Mouse (Mus musculus) midbrain, embryonic 16.5 days (tissue): Measurements from ENCODE around the gene Uts2r. TPM values are rescaled to one million over a fixed set of nuclear protein-coding genes. Genes with fewer than 3 reads are reported as not detected.

Experiments used
- ATAC-seq: fragments of 200-750 bp; cut with Nextera tagmentation; 2 replicates; pipeline ENCODE4 v1.8.0; 2017; ENCODE audit warnings: moderate TSS enrichment
- H3K27ac ChIP-seq: fragments of 300-500 bp; sonication (generic); 2 replicates; pipeline ENCODE4 v1.5.1; 2014; ENCODE audit warnings: mild to moderate bottlenecking, low read length, mixed read lengths
- H3K27me3 ChIP-seq: fragments of 300-500 bp; sonication (generic); 2 replicates; pipeline ENCODE4 v1.6.1; 2014; ENCODE audit warnings: low read depth, low read length, mixed read lengths; ENCODE audit not compliant: control insufficient read depth, insufficient read depth
- H3K36me3 ChIP-seq: fragments of 300-500 bp; sonication (generic); 2 replicates; pipeline ENCODE4 v1.6.1; 2014; ENCODE audit warnings: mild to moderate bottlenecking, low read length, moderate library complexity, mixed read lengths; ENCODE audit not compliant: control insufficient read depth, insufficient read depth
- H3K4me1 ChIP-seq: fragments of 300-500 bp; sonication (generic); 2 replicates; pipeline ENCODE4 v1.6.1; 2014; ENCODE audit warnings: mild to moderate bottlenecking, low read length, mixed read lengths; ENCODE audit not compliant: control insufficient read depth, insufficient read depth
- H3K4me2 ChIP-seq: fragments of 300-500 bp; sonication (generic); 2 replicates; pipeline ENCODE4 v1.6.1; 2014; ENCODE audit warnings: mild to moderate bottlenecking, low read length, mixed read lengths
- H3K4me3 ChIP-seq: fragments of 300-500 bp; sonication (generic); 2 replicates; pipeline ENCODE4 v1.5.1; 2014; ENCODE audit warnings: low read depth, mild to moderate bottlenecking, low read length, moderate library complexity, mixed read lengths
- H3K9ac ChIP-seq: fragments of 300-500 bp; sonication (generic); 2 replicates; pipeline ENCODE4 v1.6.1; 2014; ENCODE audit warnings: low read depth, low read length, mixed read lengths
- H3K9me3 ChIP-seq: fragments of 300-500 bp; sonication (generic); replicated peaks from 2 replicates; pipeline ENCODE4 v1.6.1; 2014; ENCODE audit warnings: mild to moderate bottlenecking, low read length, mixed read lengths; ENCODE audit not compliant: control insufficient read depth, poor library complexity, severe bottlenecking
- WGBS: fragments of 180-500 bp; shearing (Covaris S2); extraction: QIAGEN DNeasy Blood & Tissue Kit; methylation state at CpG from one replicate; pipeline ENCODE4 v1.1.7; 2014; 5-methylcytosine and 5-hydroxymethylcytosine counted together
- polyA plus RNA-seq: library from polyadenylated mRNA; unstranded; fragments of >200 nt; fragmentation: Nextera tagmentation; extraction: Ambion mirVana; gene quantifications from 2 replicates; pipeline ENCODE4 v1.2.1, GENCODE M21; 2015

Gene Uts2r
- polyA plus RNA-seq, 1 experiment from 2014 or later = 1.1 TPM

DNA sequence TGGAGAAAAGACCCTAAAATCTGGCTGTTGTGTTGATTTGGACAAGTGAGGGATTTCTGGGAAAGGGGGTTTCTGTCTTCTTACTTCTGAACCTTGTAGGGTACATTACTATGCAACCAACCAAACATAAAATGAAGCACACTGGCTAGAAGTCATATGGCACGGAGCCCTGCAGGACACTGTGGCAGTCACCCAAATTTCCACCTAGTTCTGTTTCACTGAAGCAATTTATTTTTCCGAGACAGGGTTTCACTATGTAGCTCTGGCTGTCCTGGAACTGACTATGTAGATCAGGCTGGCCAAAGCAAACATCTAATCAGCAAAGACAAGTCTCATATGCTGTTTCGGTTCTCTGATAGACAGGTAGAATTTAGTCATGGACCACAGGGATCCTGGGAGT lies 29.6 kb downstream of the Uts2r start:
- Histone ChIP-seq H3K9ac (no peak overlapping the region), H3K4me3 (no peak overlapping the region), H3K27ac (no peak overlapping the region), H3K36me3 (0 out of 2 replicates have a peak, but pooled peaks cover 2% of the 10 kb centered on the region), H3K27me3 (no peaks in the 10 kb centered on the region), H3K4me2 (no peak overlapping the region), H3K9me3 (no peaks in the 10 kb centered on the region), H3K4me1 (no peaks in the 10 kb centered on the region)
- 89% methylated on average over 3 of the region's 3 CpGs for WGBS
- no peak for ATAC-seq

DNA sequence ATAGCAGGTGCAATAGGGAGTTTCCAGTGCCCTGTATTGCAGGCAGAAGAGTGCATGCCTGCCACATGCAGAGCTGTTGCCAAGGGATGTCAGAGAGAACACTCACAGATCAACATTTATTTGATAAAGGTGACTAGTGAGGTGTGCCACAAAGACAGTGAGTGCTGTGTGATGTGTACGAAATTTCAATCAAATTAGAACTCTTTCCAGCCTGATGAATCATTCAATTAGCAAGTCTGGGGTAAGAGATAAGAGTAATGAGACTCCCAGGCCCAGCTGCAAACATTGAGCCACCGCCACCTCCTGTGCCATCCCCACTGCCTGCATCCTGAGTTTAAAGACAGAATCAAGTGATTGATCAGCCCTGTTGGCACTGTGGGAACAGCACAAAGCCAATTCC lies 32.7 kb downstream of the Uts2r start:
- no peak for ATAC-seq
- no peaks in the 10 kb centered on the region for H3K9me3 ChIP-seq
- H3K4me3 ChIP-seq = no peak overlapping the region
- H3K4me2 ChIP-seq = no peak overlapping the region
- H3K4me1 ChIP-seq = no peaks in the 10 kb centered on the region
- H3K27ac ChIP-seq = no peak overlapping the region
- 76% methylated on average over 2 of the region's 2 CpGs for WGBS
- no peak overlapping the region for H3K9ac ChIP-seq
- peaks cover 8% of the 10 kb centered on the region; the same call in 1 of the 2 replicates for H3K36me3 ChIP-seq
- no peaks in the 10 kb centered on the region for H3K27me3 ChIP-seq

GRCm38 (mm10) chr11:121193415-121193814 lies 33.3 kb downstream of the Uts2r start:
- 84% methylated on average over 3 of the region's 3 CpGs for WGBS
- Histone ChIP-seq H3K36me3 (peaks cover 8% of the 10 kb centered on the region; the same call in 1 of the 2 replicates), H3K9me3 (no peaks in the 10 kb centered on the region), H3K4me2 (no peak overlapping the region), H3K4me1 (no peaks in the 10 kb centered on the region), H3K4me3 (no peak overlapping the region), H3K27ac (no peak overlapping the region), H3K9ac (no peak overlapping the region), H3K27me3 (no peaks in the 10 kb centered on the region)
- ATAC-seq = no peak

- Histone ChIP-seq H3K27ac (no peak overlapping the region), H3K9ac (no peak overlapping the region), H3K4me3 (no peak overlapping the region), H3K27me3 (no peaks in the 10 kb centered on the region), H3K36me3 (peaks cover 5% of the 10 kb centered on the region; the same call in 1 of the 2 replicates), H3K4me1 (peaks cover 6% of the 10 kb centered on the region; the same call in 1 of the 2 replicates), H3K4me2 (no peak overlapping the region), H3K9me3 (no peaks in the 10 kb centered on the region)
- WGBS = 66% methylated on average over 2 of the region's 2 CpGs
- ATAC-seq = no peak
Measured at GRCm38 (mm10) chr11:121198622-121199021, 38.6 kb downstream of the Uts2r start.

DNA sequence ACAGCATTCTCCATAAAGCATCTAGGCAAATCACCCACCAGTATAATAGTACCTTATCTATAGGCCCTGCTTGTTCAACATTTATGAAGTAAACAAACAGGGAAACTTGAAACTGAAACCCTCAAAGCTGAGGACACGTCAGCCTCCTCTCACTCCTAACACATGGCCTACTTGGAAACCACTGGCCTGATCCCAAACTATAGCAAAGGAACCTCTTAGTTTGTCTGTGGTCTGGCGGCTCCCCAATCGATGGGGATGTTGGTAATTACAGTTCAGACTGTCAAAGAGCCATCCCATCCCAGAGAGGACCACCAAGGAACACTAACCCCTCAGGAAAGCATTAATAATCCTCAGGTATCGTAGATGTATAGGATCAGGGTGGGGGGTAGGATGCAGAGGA lies 39.8 kb downstream of the Uts2r start:
- WGBS = 78% methylated on average over 4 of the region's 4 CpGs
- no peak overlapping the region for H3K9ac ChIP-seq
- H3K4me3 ChIP-seq = no peak overlapping the region
- peaks cover 9% of the 10 kb centered on the region; the same call in 1 of the 2 replicates for H3K4me1 ChIP-seq
- no peaks in the 10 kb centered on the region for H3K27me3 ChIP-seq
- H3K27ac ChIP-seq = no peak overlapping the region
- H3K36me3 ChIP-seq = peaks cover 5% of the 10 kb centered on the region; the same call in 1 of the 2 replicates
- no peaks in the 10 kb centered on the region for H3K9me3 ChIP-seq
- no peak overlapping the region for H3K4me2 ChIP-seq
- ATAC-seq = no peak

GRCm38 (mm10) chr11:121200781-121201180 lies 40.7 kb downstream of the Uts2r start:
- 93% methylated on average over 6 of the region's 6 CpGs for WGBS

GRCm38 (mm10) chr11:121201436-121202198 lies 41.5 kb downstream of the Uts2r start:
- no peak overlapping the region for H3K27ac ChIP-seq
- ATAC-seq = no peak

More at GRCm38 (mm10) chr11:121200781-121201180, 40.7 kb downstream of the Uts2r start:
- no peak overlapping the region for H3K9ac ChIP-seq
- peaks cover 11% of the 10 kb centered on the region; the same call in 1 of the 2 replicates for H3K4me1 ChIP-seq
- no peak overlapping the region for H3K4me2 ChIP-seq
- ATAC-seq = no peak
- peaks cover 3% of the 10 kb centered on the region; the same call in 1 of the 2 replicates for H3K36me3 ChIP-seq
- no peak overlapping the region for H3K27ac ChIP-seq
- no peak overlapping the region for H3K4me3 ChIP-seq
- H3K27me3 ChIP-seq = no peaks in the 10 kb centered on the region
- no peaks in the 10 kb centered on the region for H3K9me3 ChIP-seq

DNA sequence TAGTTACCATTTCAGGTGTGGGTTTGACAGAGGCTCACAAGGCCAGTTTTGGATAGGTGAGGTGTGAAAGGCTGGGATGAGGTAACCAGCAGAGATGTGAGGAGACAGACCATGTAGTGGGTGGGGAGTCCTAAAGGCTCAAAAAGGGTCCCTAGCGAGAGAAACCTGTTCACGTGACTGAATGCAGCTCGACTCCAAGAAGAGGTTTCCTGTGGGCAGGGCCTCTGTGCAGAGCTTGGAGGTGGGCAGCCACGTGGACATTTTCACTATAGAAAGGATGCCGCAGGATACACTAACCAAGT lies 43.7 kb downstream of the Uts2r start:
- H3K4me3 ChIP-seq = peak overlapping the region; percentile 79
- H3K9me3 ChIP-seq = no peaks in the 10 kb centered on the region
- H3K4me2 ChIP-seq = peak overlapping the region; percentile 67
- H3K27ac ChIP-seq = peak overlapping the region; percentile 93
- peak overlapping the region; percentile 91 for H3K9ac ChIP-seq
- H3K4me1 ChIP-seq = peaks cover 11% of the 10 kb centered on the region; the same call in 1 of the 2 replicates
- H3K27me3 ChIP-seq = no peaks in the 10 kb centered on the region
- peaks cover 5% of the 10 kb centered on the region; the same call in 1 of the 2 replicates for H3K36me3 ChIP-seq
- no peak for ATAC-seq
- 2% methylated on average over 5 of the region's 5 CpGs for WGBS

More at GRCm38 (mm10) chr11:121201436-121202198, 41.5 kb downstream of the Uts2r start:
- 66% methylated on average over 11 of the region's 11 CpGs for WGBS
- H3K4me3 ChIP-seq = no peak overlapping the region
- H3K27me3 ChIP-seq = no peaks in the 10 kb centered on the region
- H3K36me3 ChIP-seq = no peaks in the 10 kb centered on the region
- no peak overlapping the region for H3K9ac ChIP-seq
- H3K9me3 ChIP-seq = no peaks in the 10 kb centered on the region
- H3K4me2 ChIP-seq = no peak overlapping the region
- H3K4me1 ChIP-seq = peaks cover 11% of the 10 kb centered on the region; the same call in 1 of the 2 replicates
